Mouse (Mus musculus) megakaryocyte, embryonic 14.5 days (primary cell): ENCODE data around the gene Jarid2.

Source experiments
- FLI1 ChIP-seq: IDR thresholded peaks from 2 replicates; pipeline ENCODE4 v1.6.1; 2012; ENCODE audit warnings: low read length, inconsistent platforms, mixed read lengths
- GATA1 ChIP-seq: IDR thresholded peaks from 3 replicates; pipeline ENCODE4 v1.6.1; 2012; ENCODE audit warnings: mixed read lengths, low read length, inconsistent platforms, borderline replicate concordance

- no peak for TF ChIP-seq GATA1
- TF ChIP-seq FLI1, result no peak
Measured at GRCm38 (mm10) chr13:44734441-44734840, 5.2 kb downstream of the Jarid2 start.
